Mouse (Mus musculus) stomach, postnatal 0 days (tissue): ENCODE measurements around the gene Vmn1r155. TPM values are rescaled to one million over a fixed set of nuclear protein-coding genes. Genes with fewer than 3 reads are reported as not detected.
"Not testable (repeated sequence)": the region's sequence is repeated elsewhere in the genome, so short reads cannot be mapped to it uniquely, and the experiment has no call there.

Experiments used
- ATAC-seq: fragments of 200-750 bp; cut with Nextera tagmentation; 2 replicates; pipeline ENCODE4 v1.8.0; 2017; ENCODE audit not compliant: low FRiP score, low TSS enrichment
- DNase-seq: peaks from one replicate; pipeline ENCODE4 v3.0.0-alpha.2; 2016; ENCODE audit warnings: low spot score
- H3K27ac ChIP-seq: fragments of 300-500 bp; sonication (generic); replicated peaks from 2 replicates; pipeline ENCODE4 v1.5.1; 2014; ENCODE audit warnings: mild to moderate bottlenecking, control low read depth
- H3K27me3 ChIP-seq: fragments of 300-500 bp; sonication (generic); 2 replicates; pipeline ENCODE4 v1.6.1; 2014; ENCODE audit warnings: low read length; ENCODE audit not compliant: control insufficient read depth, insufficient read depth
- H3K36me3 ChIP-seq: fragments of 300-500 bp; sonication (generic); 2 replicates; pipeline ENCODE4 v1.6.1; 2014; ENCODE audit warnings: low read length, mixed read lengths; ENCODE audit not compliant: control insufficient read depth, insufficient read depth
- H3K4me1 ChIP-seq: fragments of 300-500 bp; sonication (generic); replicated peaks from 2 replicates; pipeline ENCODE4 v1.6.1; 2014; ENCODE audit warnings: antibody characterized with exemption; ENCODE audit not compliant: control insufficient read depth, insufficient read depth
- H3K4me2 ChIP-seq: fragments of 300-500 bp; sonication (generic); replicated peaks from 2 replicates; pipeline ENCODE4 v1.6.1; 2014; ENCODE audit warnings: low read depth, mild to moderate bottlenecking, control low read depth, moderate library complexity
- H3K4me3 ChIP-seq: fragments of 300-500 bp; sonication (generic); 2 replicates; pipeline ENCODE4 v1.5.1; 2014; ENCODE audit warnings: low read depth, low read length, control low read depth
- H3K9ac ChIP-seq: fragments of 300-500 bp; sonication (generic); 2 replicates; pipeline ENCODE4 v1.6.1; 2014; ENCODE audit warnings: mild to moderate bottlenecking, low read length, control low read depth, mixed read lengths
- H3K9me3 ChIP-seq: fragments of 300-500 bp; sonication (generic); 2 replicates; pipeline ENCODE4 v1.6.1; 2016; ENCODE audit warnings: low read length; ENCODE audit not compliant: control insufficient read depth
- WGBS: fragments of 180-500 bp; shearing (Covaris S2); extraction: QIAGEN DNeasy Blood & Tissue Kit; methylation state at CpG from one replicate; pipeline ENCODE4 v1.1.7; 2014; 5-methylcytosine and 5-hydroxymethylcytosine counted together
- polyA plus RNA-seq: library from polyadenylated mRNA; unstranded; fragments of >200 nt; fragmentation: Nextera tagmentation; extraction: Ambion mirVana; gene quantifications from 2 replicates; pipeline ENCODE4 v1.2.1, GENCODE M21; 2015

Gene Vmn1r155
- not detected in 2 replicates for polyA plus RNA-seq

- not testable (repeated sequence) for H3K36me3 ChIP-seq
These were observed at the start of gene Vmn1r155 for GRCm38 (mm10) chr7:22657718-22658117. Gene Vmn1r155 (plus strand): TSS chr7:22658018.

GRCm38 (mm10) chr7:22692217-22692616 is 34.4 kb downstream of the Vmn1r155 start, which contains the start of gene Gm8693:
Gene Gm8693 (minus strand): TSS chr7:22692317.
- H3K9me3 ChIP-seq, result not testable (repeated sequence)

More at GRCm38 (mm10) chr7:22657718-22658117, at the start of gene Vmn1r155:
- H3K4me2 ChIP-seq, H3K9me3 ChIP-seq, H3K4me3 ChIP-seq, H3K4me1 ChIP-seq, H3K9ac ChIP-seq, ATAC-seq, DNase-seq, H3K27me3 ChIP-seq, H3K27ac ChIP-seq: not testable (repeated sequence)
- no CpG with 5 or more reads among the region's 3 CpGs for WGBS

More at GRCm38 (mm10) chr7:22692217-22692616, 34.4 kb downstream of the Vmn1r155 start, which contains the start of gene Gm8693:
- not testable (repeated sequence) for H3K36me3 ChIP-seq, DNase-seq, H3K27ac ChIP-seq, H3K4me2 ChIP-seq, H3K4me1 ChIP-seq, H3K4me3 ChIP-seq, ATAC-seq, H3K9ac ChIP-seq, H3K27me3 ChIP-seq
- WGBS, result no CpG with 5 or more reads among the region's 2 CpGs

Other genes starting within 250 kb of the Vmn1r155 start
- gene Vmn1r148, start 244.4 kb upstream of the Vmn1r155 start, polyA plus RNA-seq, result not detected in 2 replicates
- not detected in 2 replicates for gene Vmn1r149, start 219.8 kb upstream of the Vmn1r155 start, polyA plus RNA-seq
- not detected in 2 replicates for gene Gm10665, start 193.9 kb upstream of the Vmn1r155 start, polyA plus RNA-seq
- gene Vmn1r151, start 158.3 kb upstream of the Vmn1r155 start, polyA plus RNA-seq, result not detected in 2 replicates
- not detected in 2 replicates for gene Vmn1r152, start 135.1 kb upstream of the Vmn1r155 start, polyA plus RNA-seq
- gene Gm8677, start 123.1 kb upstream of the Vmn1r155 start, polyA plus RNA-seq, result not detected in 2 replicates
- gene Gm4201, start 92.7 kb upstream of the Vmn1r155 start, polyA plus RNA-seq, result not detected in 2 replicates
- gene Gm4565, start 69.9 kb upstream of the Vmn1r155 start, polyA plus RNA-seq, result not detected in 2 replicates
- not detected in 2 replicates for gene Gm8693, start 34.3 kb downstream of the Vmn1r155 start, polyA plus RNA-seq
- gene Gm4567, start 61.7 kb downstream of the Vmn1r155 start, polyA plus RNA-seq, result not detected in 2 replicates
- gene Vmn1r157, start 103.7 kb downstream of the Vmn1r155 start, polyA plus RNA-seq, result not detected in 2 replicates
- not detected in 2 replicates for gene Vmn1r158, start 132.8 kb downstream of the Vmn1r155 start, polyA plus RNA-seq
- not detected in 2 replicates for gene Vmn1r159, start 185.6 kb downstream of the Vmn1r155 start, polyA plus RNA-seq
- gene Vmn1r160, start 213.2 kb downstream of the Vmn1r155 start, polyA plus RNA-seq, result not detected in 2 replicates